23 mouse cellular contexts compared by ENCODE assay signal in the genomic region with DNA sequence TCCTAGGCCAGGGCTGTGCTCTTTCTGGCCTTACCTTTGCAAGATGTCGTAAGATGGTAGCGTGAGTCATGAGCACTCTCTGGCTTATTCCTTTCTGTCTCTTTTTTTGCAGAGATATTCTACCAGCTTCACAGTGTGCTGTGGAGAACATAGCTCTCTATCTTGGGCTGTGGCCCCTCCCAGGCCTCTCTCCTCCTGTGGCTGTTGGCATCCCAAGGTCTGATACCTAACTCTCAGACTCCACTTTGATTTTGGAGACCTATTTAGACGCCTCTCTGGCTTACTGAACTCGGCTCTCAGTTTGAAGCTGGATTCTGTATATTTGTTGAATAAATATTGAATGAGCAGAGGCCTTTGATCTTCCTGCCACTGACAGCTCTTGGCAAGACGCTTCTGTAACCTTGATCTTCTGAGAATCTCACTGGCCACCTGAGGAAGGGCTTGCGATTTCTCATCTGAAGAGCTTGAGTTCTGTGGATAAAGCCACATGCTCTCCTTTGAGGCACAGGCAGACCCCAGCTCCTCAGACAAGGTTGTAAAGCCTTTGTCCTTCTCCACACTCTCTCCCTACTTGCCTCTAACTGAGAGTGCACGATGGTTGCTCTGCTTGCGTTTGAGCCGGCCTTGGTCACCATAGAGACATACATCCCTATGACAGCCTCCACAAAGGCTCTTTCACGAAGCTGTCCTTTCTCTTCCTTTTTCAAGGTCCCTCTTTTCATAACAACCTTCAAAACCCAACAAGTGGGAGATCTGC.
DNase-seq lines count a peak whose midpoint lies in the region; ATAC-seq lines count a peak whose summit lies in the region.
"Had no signal": no experiment of that assay in that cellular context is flagged by ENCODE, and none has a peak within 500 bp of the region (broad histone marks: within the 10 kb centered on the region; RNA-seq: fewer than 3 reads in every experiment).

No protein-coding gene starts in this region.

- H3K9ac ChIP-seq in midbrain, embryonic 15.5 days = no peak overlapping the region
- H3K9ac ChIP-seq: forebrain, embryonic 13.5 days; hindbrain, embryonic 14.5 days; intestine, embryonic 15.5 days had no signal

- no peaks in the 10 kb centered on the region for H3K9me3 ChIP-seq in midbrain, embryonic 15.5 days
- H3K9me3 ChIP-seq: embryonic facial prominence, embryonic 10.5 days; forebrain, embryonic 13.5 days; intestine, embryonic 15.5 days had no signal

- H3K4me2 ChIP-seq in midbrain, embryonic 15.5 days = no peak overlapping the region
- H3K4me2 ChIP-seq: forebrain, embryonic 13.5 days; heart, embryonic 11.5 days; hindbrain, embryonic 14.5 days; intestine, embryonic 15.5 days had no signal

- peak overlapping the region; percentile 60 for H3K27ac ChIP-seq in midbrain, embryonic 15.5 days
- H3K27ac ChIP-seq: embryonic facial prominence, embryonic 10.5 days; forebrain, embryonic 13.5 days; hindbrain, embryonic 14.5 days; intestine, embryonic 15.5 days had no signal

- peaks cover 16% of the 10 kb centered on the region for H3K4me1 ChIP-seq in midbrain, embryonic 15.5 days
- H3K4me1 ChIP-seq: intestine, embryonic 15.5 days had no signal

- no peak overlapping the region for H3K4me3 ChIP-seq in midbrain, embryonic 15.5 days
- H3K4me3 ChIP-seq: embryonic facial prominence, embryonic 10.5 days; forebrain, embryonic 13.5 days; intestine, embryonic 15.5 days had no signal

- H3K36me3 ChIP-seq in midbrain, embryonic 15.5 days (replicated peaks) = no peaks in the 10 kb centered on the region
- H3K36me3 ChIP-seq: embryonic facial prominence, embryonic 10.5 days; intestine, embryonic 15.5 days had no signal

- peak; percentile 43 for DNase-seq in ovary, adult 18-20 months (ENCODE audit: low spot score)
- DNase-seq in ovary, postnatal 10 days (ENCODE audit: low spot score) = no peak
- peak; percentile 79 for DNase-seq in adrenal gland, adult 2 months
- peak; percentile 68 to 70 for DNase-seq in adrenal gland, postnatal 36 days
- DNase-seq in frontal cortex, postnatal 14 days (ENCODE audit: low spot score in 2 of 2) = no peak
- no peak for DNase-seq in Muller cell, postnatal 12 days (ENCODE audit: inconsistent ontology term)
- no peak for DNase-seq in natural killer cell, adult 2 months (ENCODE audit: low spot score in 2 of 2)
- DNase-seq: cerebellum, adult 18-20 months; cerebellum, postnatal 25 days; heart, postnatal 10 days; kidney, adult 9 months; kidney, postnatal 25 days; liver; lung, adult 18-20 months; right cerebral cortex, adult 18-20 months; thymus, adult 18-20 months had no signal

- no peaks in the 10 kb centered on the region for H3K27me3 ChIP-seq in midbrain, embryonic 15.5 days (replicated peaks)
- H3K27me3 ChIP-seq: forebrain, embryonic 13.5 days; intestine, embryonic 15.5 days; Patski had no signal

- 45% methylated on average over 10 of the region's 10 CpGs for WGBS in midbrain, embryonic 15.5 days

- peak; percentile 83 for ATAC-seq in midbrain, embryonic 15.5 days (replicated peaks)
- ATAC-seq: forebrain, embryonic 13.5 days; intestine, embryonic 15.5 days; Patski had no signal

Comparison
In these comparisons a context has a peak if more than half of its experiments do, and no peak if none do; other contexts are left out.
1. DNase-seq: peak in ovary, adult 18-20 months (single experiment), adrenal gland, adult 2 months (single experiment) and adrenal gland, postnatal 36 days (2 of 2); none in ovary, postnatal 10 days (single experiment), frontal cortex, postnatal 14 days (0 of 2), Muller cell, postnatal 12 days (single experiment) and natural killer cell, adult 2 months (0 of 2).